Mouse (Mus musculus) liver, embryonic 14.5 days (tissue): ENCODE results near the gene Commd7.
A peak's percentile ranks its signal among the peaks of the same experiment; 100 is the strongest.

Experiments used
- CTCF ChIP-seq: IDR thresholded peaks from 2 replicates; pipeline ENCODE4 v1.5.1; 2016; ENCODE audit warnings: antibody characterized with exemption, low read depth, control low read depth
- EP300 ChIP-seq: IDR thresholded peaks from 2 replicates; pipeline ENCODE4 v1.6.1; 2016; ENCODE audit warnings: antibody characterized with exemption, low read depth

GRCm38 (mm10) chr2:153586515-153587174, 45.9 kb downstream of the Commd7 start:
- TF ChIP-seq EP300: peak; percentile 40; the same call in 1 of the 2 replicates
- peak; percentile 98 for TF ChIP-seq CTCF
